Mouse (Mus musculus) ES-Bruce4 (cell line): Measurements from ENCODE around the gene Tcf7l1.

Experiments used
- CTCF ChIP-seq: IDR thresholded peaks from one replicate; pipeline ENCODE4 v1.8.1; 2011; ENCODE audit warnings: low read depth, low read length
- POLR2A ChIP-seq: IDR thresholded peaks from one replicate; pipeline ENCODE4 v1.8.1; 2011; ENCODE audit warnings: low read length; ENCODE audit not compliant: insufficient read depth

GRCm38 (mm10) chr6:72769343-72769742 is 19.7 kb downstream of the Tcf7l1 start:
- TF ChIP-seq CTCF (no peak), POLR2A (no peak)
